Mouse (Mus musculus) limb, embryonic 10.5 days (tissue): Measurements from ENCODE around the gene Tent5d. TPM values are rescaled to one million over a fixed set of nuclear protein-coding genes. Genes with fewer than 3 reads are reported as not detected.

Experiments
- polyA plus RNA-seq: library from polyadenylated mRNA; unstranded; fragments of >200 nt; fragmentation: Nextera tagmentation; extraction: Ambion mirVana; gene quantifications from 2 replicates; pipeline ENCODE4 v1.2.1, GENCODE M21; 2016

Tent5d gene
- polyA plus RNA-seq, 1 experiment from 2014 or later = 0.36 TPM

Other genes with a start within 250 kb of the Tent5d start
- 0.40 and 0.54 TPM in 2 replicates for gene Tbx22, start 124.6 kb upstream of the Tent5d start, polyA plus RNA-seq
- 5.0 and 5.6 TPM in 2 replicates for gene 2610002M06Rik, start 23.7 kb downstream of the Tent5d start, polyA plus RNA-seq
- gene Gm732, start 155.9 kb downstream of the Tent5d start, polyA plus RNA-seq = not detected in 2 replicates